ENCODE assay signal across 8 mouse cellular contexts in genomic region chr17:32073359-32073758, GRCm38 (mm10). TPM values are rescaled to one million over a fixed set of nuclear protein-coding genes. Genes with fewer than 3 reads are reported as not detected.
DNase-seq lines count a peak whose midpoint lies in the region; ATAC-seq and TF ChIP-seq lines count a peak whose summit lies in the region.

No protein-coding gene starts in this region.

- H3K36me3 ChIP-seq in liver, embryonic 16.5 days (ENCODE audit: control insufficient read depth, insufficient read depth), result no peaks in the 10 kb centered on the region

- peaks cover 3% of the 10 kb centered on the region for H3K9me3 ChIP-seq in liver, embryonic 16.5 days (replicated peaks; ENCODE audit: control insufficient read depth, low read length)

- ATAC-seq in liver, embryonic 16.5 days (ENCODE audit: low read depth), result 0 out of 2 replicates have a peak, but pooled peaks have one; percentile 20

- no peak overlapping the region for H3K4me3 ChIP-seq in cortical plate, adult 2 months (ENCODE audit: insufficient read depth, low read length)
- H3K4me3 ChIP-seq in liver, embryonic 16.5 days (ENCODE audit: low read depth, low read length), result no peak overlapping the region

- H3K27me3 ChIP-seq in liver, embryonic 16.5 days (ENCODE audit: control insufficient read depth, insufficient read depth, low read depth, low read length), result no peaks in the 10 kb centered on the region

- peak; percentile 79 for DNase-seq in A20 (ENCODE audit: low read depth, low spot score)
- peak; percentile 88 for DNase-seq in ZHBTc4 (ENCODE audit: low read depth, low spot score)
- peak; percentile 71 for DNase-seq in gastrocnemius, postnatal 25 days
- peak; percentile 92 to 93 for DNase-seq in kidney, postnatal 4 days
- DNase-seq in ovary, postnatal 14 days (ENCODE audit: low spot score), result peak; percentile 84
- peak; percentile 85 for DNase-seq in thymus, postnatal 14 days

- peak; percentile 89 for TF ChIP-seq CTCF in cortical plate, adult 2 months (IDR thresholded peaks at IDR 0.05; ENCODE audit: extremely low read depth, insufficient read depth, low read length)

- no peak for TF ChIP-seq POLR2A in cortical plate, adult 2 months (IDR thresholded peaks at IDR 0.05; ENCODE audit: extremely low read depth, insufficient read depth, low read length)

- H3K9ac ChIP-seq in liver, embryonic 16.5 days (ENCODE audit: low read depth, low read length), result no peak overlapping the region

- H3K4me2 ChIP-seq in liver, embryonic 16.5 days (ENCODE audit: low read depth, low read length), result no peak overlapping the region

- no peak overlapping the region for H3K27ac ChIP-seq in cortical plate, adult 2 months (ENCODE audit: insufficient read depth, low read length)
- no peak overlapping the region for H3K27ac ChIP-seq in liver, embryonic 16.5 days (ENCODE audit: low read length)

- H3K4me1 ChIP-seq in cortical plate, adult 2 months (ENCODE audit: control insufficient read depth, insufficient read depth, low read length), result no peaks in the 10 kb centered on the region
- peaks cover 7% of the 10 kb centered on the region; the same call in 1 of the 2 replicates for H3K4me1 ChIP-seq in liver, embryonic 16.5 days (ENCODE audit: control insufficient read depth, low read depth, low read length)

- 0% methylated on average over 2 of the region's 2 CpGs for WGBS in liver, embryonic 16.5 days (ENCODE audit: insufficient replicate concordance)

RNA-seq across cellular contexts. Expression of gene Hsf2bp, which starts 37.2 kb away (rescaled TPM):
- polyA plus RNA-seq in cortical plate, adult 2 months (2012; rRNA removed), result 0.27 and 0.32 TPM in 2 replicates
- total RNA-seq in gastrocnemius, postnatal 25 days (2021), result under 1 TPM; 0.92 to 0.99 TPM
- polyA plus RNA-seq in liver, embryonic 16.5 days (2015; fragmentation: Nextera tagmentation; extraction: Ambion mirVana), result 0.14 and 0.28 TPM in 2 replicates

RNA-seq across cellular contexts. Expression of gene Rrp1b, which starts 37.5 kb away (rescaled TPM):
- 14.9 and 16.5 TPM in 2 replicates for polyA plus RNA-seq in cortical plate, adult 2 months (2012; rRNA removed)
- total RNA-seq in gastrocnemius, postnatal 25 days (2021), result 1 to 10 TPM; 6.9 to 8.2 TPM
- polyA plus RNA-seq in liver, embryonic 16.5 days (2015; fragmentation: Nextera tagmentation; extraction: Ambion mirVana), result 12.3 and 13.3 TPM in 2 replicates
